Mouse (Mus musculus) intestine, embryonic 15.5 days (tissue): ENCODE data around the gene Fn1. TPM values are rescaled to one million over a fixed set of nuclear protein-coding genes. Genes with fewer than 3 reads are reported as not detected.
A peak's percentile ranks its signal among the peaks of the same experiment; 100 is the strongest.

Experiments used
- ATAC-seq: fragments of 200-750 bp; cut with Nextera tagmentation; 2 replicates; pipeline ENCODE4 v1.8.0; 2017; ENCODE audit warnings: moderate TSS enrichment, moderate library complexity
- H3K27ac ChIP-seq: fragments of 300-500 bp; sonication (generic); 2 replicates; pipeline ENCODE4 v1.5.1; 2015; ENCODE audit warnings: mild to moderate bottlenecking, inconsistent platforms
- H3K27me3 ChIP-seq: fragments of 300-500 bp; sonication (generic); replicated peaks from 2 replicates; pipeline ENCODE4 v1.6.1; 2015; ENCODE audit warnings: inconsistent platforms
- H3K36me3 ChIP-seq: fragments of 300-500 bp; sonication (generic); 2 replicates; pipeline ENCODE4 v1.6.1; 2015; ENCODE audit warnings: inconsistent platforms
- H3K4me1 ChIP-seq: fragments of 300-500 bp; sonication (generic); replicated peaks from 2 replicates; pipeline ENCODE4 v1.6.1; 2015; ENCODE audit warnings: inconsistent platforms
- H3K4me2 ChIP-seq: fragments of 300-500 bp; sonication (generic); replicated peaks from 2 replicates; pipeline ENCODE4 v1.6.1; 2015; ENCODE audit warnings: mild to moderate bottlenecking, inconsistent platforms
- H3K4me3 ChIP-seq: fragments of 300-500 bp; sonication (generic); replicated peaks from 2 replicates; pipeline ENCODE4 v1.5.1; 2015; ENCODE audit warnings: inconsistent platforms
- H3K9ac ChIP-seq: fragments of 300-500 bp; sonication (generic); 2 replicates; pipeline ENCODE4 v1.6.1; 2015; ENCODE audit warnings: inconsistent platforms
- H3K9me3 ChIP-seq: fragments of 300-500 bp; sonication (generic); 2 replicates; pipeline ENCODE4 v1.6.1; 2016; ENCODE audit warnings: inconsistent platforms
- WGBS: fragments of 180-500 bp; shearing (Covaris S2); methylation state at CpG from one replicate; pipeline ENCODE4 v1.1.7; 2015; 5-methylcytosine and 5-hydroxymethylcytosine counted together
- polyA plus RNA-seq: library from polyadenylated mRNA; unstranded; fragments of >200 nt; fragmentation: Nextera tagmentation; extraction: Ambion mirVana; gene quantifications from 2 replicates; pipeline ENCODE4 v1.2.1, GENCODE M21; 2015

Gene Fn1
- polyA plus RNA-seq, 1 experiment from 2014 or later, result 83.2 TPM

- WGBS, result 18% methylated on average over 3 of the region's 3 CpGs
- Histone ChIP-seq H3K4me2 (no peak overlapping the region), H3K36me3 (no peaks in the 10 kb centered on the region), H3K4me3 (no peak overlapping the region), H3K4me1 (no peaks in the 10 kb centered on the region), H3K27ac (no peak overlapping the region), H3K9ac (no peak overlapping the region), H3K27me3 (no peaks in the 10 kb centered on the region), H3K9me3 (no peaks in the 10 kb centered on the region)
- no peak for ATAC-seq
These were observed 20.5 kb upstream of the Fn1 start for GRCm38 (mm10) chr1:71673398-71673910.

GRCm38 (mm10) chr1:71672346-71672745, 19.3 kb upstream of the Fn1 start:
- Histone ChIP-seq H3K9ac (no peak overlapping the region), H3K27ac (no peak overlapping the region), H3K36me3 (no peaks in the 10 kb centered on the region), H3K9me3 (no peaks in the 10 kb centered on the region), H3K4me3 (no peak overlapping the region), H3K4me2 (no peak overlapping the region), H3K4me1 (no peaks in the 10 kb centered on the region), H3K27me3 (no peaks in the 10 kb centered on the region)
- no peak for ATAC-seq
- WGBS, result 85% methylated on average over 3 of the region's 3 CpGs

GRCm38 (mm10) chr1:71663242-71663641, 10.2 kb upstream of the Fn1 start:
- WGBS, result 90% methylated on average over 6 of the region's 6 CpGs
- no peak for ATAC-seq

GRCm38 (mm10) chr1:71658632-71659031, 5.6 kb upstream of the Fn1 start:
- Histone ChIP-seq H3K36me3 (no peaks in the 10 kb centered on the region), H3K4me2 (no peak overlapping the region), H3K9ac (no peak overlapping the region), H3K27ac (no peak overlapping the region), H3K9me3 (no peaks in the 10 kb centered on the region), H3K27me3 (no peaks in the 10 kb centered on the region), H3K4me1 (no peaks in the 10 kb centered on the region), H3K4me3 (no peak overlapping the region)
- ATAC-seq, result no peak
- WGBS, result 59% methylated on average over 6 of the region's 6 CpGs

More at GRCm38 (mm10) chr1:71663242-71663641, 10.2 kb upstream of the Fn1 start:
- Histone ChIP-seq H3K9me3 (no peaks in the 10 kb centered on the region), H3K4me3 (no peak overlapping the region), H3K9ac (no peak overlapping the region), H3K27ac (no peak overlapping the region), H3K27me3 (no peaks in the 10 kb centered on the region), H3K4me2 (no peak overlapping the region), H3K36me3 (no peaks in the 10 kb centered on the region), H3K4me1 (no peaks in the 10 kb centered on the region)

GRCm38 (mm10) chr1:71656309-71656708, 3.3 kb upstream of the Fn1 start:
- Histone ChIP-seq H3K27ac (no peak overlapping the region), H3K4me1 (0 out of 2 replicates have a peak, but pooled peaks cover 2% of the 10 kb centered on the region), H3K4me3 (no peak overlapping the region), H3K9me3 (no peaks in the 10 kb centered on the region), H3K4me2 (no peak overlapping the region), H3K36me3 (no peaks in the 10 kb centered on the region), H3K9ac (no peak overlapping the region), H3K27me3 (no peaks in the 10 kb centered on the region)
- WGBS, result 53% methylated on average over 6 of the region's 6 CpGs
- no peak for ATAC-seq

GRCm38 (mm10) chr1:71654221-71654620, 1.2 kb upstream of the Fn1 start:
- peak overlapping the region; percentile 74 for H3K9ac ChIP-seq

GRCm38 (mm10) chr1:71653400-71654159, 580 bp upstream of the Fn1 start:
- H3K4me2 ChIP-seq, result peak overlapping the region; percentile 94
- H3K4me1 ChIP-seq, result peaks cover 11% of the 10 kb centered on the region; the same call in 1 of the 2 replicates
- H3K9ac ChIP-seq, result peak overlapping the region; percentile 74
- WGBS, result 1% methylated on average over 24 of the region's 24 CpGs
- no peaks in the 10 kb centered on the region for H3K36me3 ChIP-seq
- H3K27ac ChIP-seq, result peak overlapping the region; percentile 91
- no peaks in the 10 kb centered on the region for H3K27me3 ChIP-seq
- H3K4me3 ChIP-seq, result peak overlapping the region; percentile 76
- ATAC-seq, result peak; percentile 46
- H3K9me3 ChIP-seq, result no peaks in the 10 kb centered on the region

More at GRCm38 (mm10) chr1:71654221-71654620, 1.2 kb upstream of the Fn1 start:
- peak overlapping the region; percentile 76 for H3K4me3 ChIP-seq
- 13% methylated on average over 8 of the region's 8 CpGs for WGBS
- peaks cover 11% of the 10 kb centered on the region; the same call in 1 of the 2 replicates for H3K4me1 ChIP-seq
- peak overlapping the region; percentile 94 for H3K4me2 ChIP-seq
- H3K9me3 ChIP-seq, result no peaks in the 10 kb centered on the region
- ATAC-seq, result no peak
- no peaks in the 10 kb centered on the region for H3K36me3 ChIP-seq
- H3K27me3 ChIP-seq, result no peaks in the 10 kb centered on the region
- peak overlapping the region; percentile 91 for H3K27ac ChIP-seq

- no peak for ATAC-seq
- H3K27ac ChIP-seq, result no peak overlapping the region
These were observed 1.2 kb downstream of the Fn1 start for GRCm38 (mm10) chr1:71651828-71652227.

GRCm38 (mm10) chr1:71651315-71651714, 1.7 kb downstream of the Fn1 start:
- no peaks in the 10 kb centered on the region; the same call in 1 of the 2 replicates for H3K36me3 ChIP-seq
- no peaks in the 10 kb centered on the region for H3K9me3 ChIP-seq
- H3K27me3 ChIP-seq, result no peaks in the 10 kb centered on the region
- H3K27ac ChIP-seq, result no peak overlapping the region
- H3K4me2 ChIP-seq, result peak overlapping the region; percentile 94
- WGBS, result 24% methylated on average over 9 of the region's 9 CpGs
- no peak for ATAC-seq
- H3K9ac ChIP-seq, result peak overlapping the region; percentile 20; the same call in 1 of the 2 replicates
- H3K4me1 ChIP-seq, result peaks cover 11% of the 10 kb centered on the region; the same call in 1 of the 2 replicates
- H3K4me3 ChIP-seq, result peak overlapping the region; percentile 18

More at GRCm38 (mm10) chr1:71651828-71652227, 1.2 kb downstream of the Fn1 start:
- Histone ChIP-seq H3K36me3 (no peaks in the 10 kb centered on the region; the same call in 1 of the 2 replicates), H3K9me3 (no peaks in the 10 kb centered on the region), H3K4me3 (peak overlapping the region; percentile 76), H3K4me2 (peak overlapping the region; percentile 94), H3K27me3 (no peaks in the 10 kb centered on the region), H3K9ac (no peak overlapping the region), H3K4me1 (peaks cover 11% of the 10 kb centered on the region; the same call in 1 of the 2 replicates)
- WGBS, result 13% methylated on average over 1 of the region's 1 CpGs

- no peaks in the 10 kb centered on the region for H3K9me3 ChIP-seq
- H3K4me3 ChIP-seq, result peak overlapping the region; percentile 18
- H3K27ac ChIP-seq, result no peak overlapping the region
- H3K36me3 ChIP-seq, result no peaks in the 10 kb centered on the region; the same call in 1 of the 2 replicates
- peak overlapping the region; percentile 94 for H3K4me2 ChIP-seq
- H3K4me1 ChIP-seq, result peaks cover 11% of the 10 kb centered on the region; the same call in 1 of the 2 replicates
- 26% methylated on average over 6 of the region's 6 CpGs for WGBS
- ATAC-seq, result 0 out of 2 replicates have a peak, but pooled peaks have one; percentile 20
- H3K27me3 ChIP-seq, result no peaks in the 10 kb centered on the region
- no peak overlapping the region for H3K9ac ChIP-seq
These were observed 2.3 kb downstream of the Fn1 start for GRCm38 (mm10) chr1:71650741-71651140.

GRCm38 (mm10) chr1:71648166-71648565, 4.8 kb downstream of the Fn1 start:
- Histone ChIP-seq H3K9ac (no peak overlapping the region), H3K4me1 (peaks cover 11% of the 10 kb centered on the region; the same call in 1 of the 2 replicates), H3K36me3 (peaks cover 11% of the 10 kb centered on the region; the same call in 1 of the 2 replicates), H3K27me3 (no peaks in the 10 kb centered on the region), H3K27ac (no peak overlapping the region), H3K4me2 (no peak overlapping the region), H3K9me3 (no peaks in the 10 kb centered on the region), H3K4me3 (no peak overlapping the region)
- ATAC-seq, result no peak
- 86% methylated on average over 7 of the region's 7 CpGs for WGBS

GRCm38 (mm10) chr1:71646774-71647173, 6.2 kb downstream of the Fn1 start:
- Histone ChIP-seq H3K4me1 (peaks cover 11% of the 10 kb centered on the region; the same call in 1 of the 2 replicates), H3K36me3 (peaks cover 15% of the 10 kb centered on the region; the same call in 1 of the 2 replicates), H3K4me2 (no peak overlapping the region), H3K9ac (no peak overlapping the region), H3K4me3 (no peak overlapping the region), H3K9me3 (no peaks in the 10 kb centered on the region), H3K27ac (no peak overlapping the region), H3K27me3 (no peaks in the 10 kb centered on the region)
- WGBS, result 80% methylated on average over 5 of the region's 5 CpGs
- no peak for ATAC-seq
